Mouse (Mus musculus): ENCODE measurements around the gene Phf3. TPM values are rescaled to one million over a fixed set of nuclear protein-coding genes. Genes with fewer than 3 reads are reported as not detected.

Phf3 gene
- polyA plus RNA-seq, 1 experiment from 2014 or later, result 33.4 TPM

GRCm38 (mm10) chr1:30756794-30757193 is 116.9 kb downstream of the Phf3 start:
- Histone ChIP-seq H3K27me3 (no peaks in the 10 kb centered on the region), H3K36me3 (no peaks in the 10 kb centered on the region), H3K4me3 (replicated peaks) (no peak overlapping the region), H3K4me2 (replicated peaks) (no peak overlapping the region), H3K4me1 (no peaks in the 10 kb centered on the region), H3K9ac (no peak overlapping the region), H3K9me3 (replicated peaks) (no peaks in the 10 kb centered on the region), H3K27ac (replicated peaks) (no peak overlapping the region)
- no peak for ATAC-seq (ENCODE audit: insufficient number of reproducible peaks, low FRiP score, low TSS enrichment, low read depth)

DNA sequence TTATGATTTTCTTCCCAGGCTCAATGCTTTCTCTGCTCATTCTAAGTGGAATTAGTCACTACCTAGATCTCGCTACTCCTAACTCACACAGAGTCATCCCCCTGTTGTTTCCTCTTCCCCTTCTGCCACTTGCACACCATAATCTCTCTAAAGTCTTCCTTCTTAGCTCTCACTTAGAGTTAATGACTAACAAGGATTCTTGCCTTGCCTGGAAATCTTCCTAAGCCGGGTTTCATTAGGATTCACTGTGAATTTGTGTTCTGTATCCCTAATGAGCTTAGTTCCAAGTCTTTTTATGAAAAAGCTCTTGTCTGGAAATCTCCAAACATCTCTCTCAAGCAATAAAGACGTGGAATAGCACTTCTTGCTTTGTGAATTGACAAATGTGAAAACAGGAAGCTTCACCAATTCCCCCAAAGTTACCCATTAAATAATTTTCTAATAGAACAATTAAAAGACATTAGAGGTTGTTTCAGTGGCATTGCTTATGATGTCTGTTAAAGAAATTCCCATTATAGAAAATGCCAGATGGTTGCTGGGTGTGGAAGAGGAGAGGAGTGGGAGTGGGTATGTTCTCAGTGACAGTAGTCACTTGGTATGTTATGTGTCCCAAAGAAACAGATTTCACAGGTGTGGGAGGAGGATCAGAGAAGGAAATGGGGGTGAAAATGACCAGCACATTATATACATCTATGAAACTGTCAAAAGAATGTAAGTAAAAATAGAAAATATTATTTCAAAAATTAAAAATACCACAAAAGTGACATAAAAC is 118.1 kb downstream of the Phf3 start:
- no peak overlapping the region for H3K4me2 ChIP-seq (replicated peaks)
- ATAC-seq (ENCODE audit: insufficient number of reproducible peaks, low FRiP score, low TSS enrichment, low read depth), result no peak
- 67% methylated on average over 3 of the region's 3 CpGs for WGBS
- no peaks in the 10 kb centered on the region for H3K27me3 ChIP-seq
- H3K36me3 ChIP-seq, result no peaks in the 10 kb centered on the region
- H3K9me3 ChIP-seq (replicated peaks), result no peaks in the 10 kb centered on the region
- H3K27ac ChIP-seq (replicated peaks), result no peak overlapping the region
- no peaks in the 10 kb centered on the region for H3K4me1 ChIP-seq
- no peak overlapping the region for H3K9ac ChIP-seq
- H3K4me3 ChIP-seq (replicated peaks), result no peak overlapping the region

Other genes starting within 250 kb of the Phf3 start
- not detected in 2 replicates for gene AC153137.1, start 104.0 kb upstream of the Phf3 start, polyA plus RNA-seq (2015; fragmentation: Nextera tagmentation; extraction: Ambion mirVana)